Mouse (Mus musculus) hindbrain, postnatal 0 days (tissue): ENCODE measurements at regions not wholly inside any gene's neighbourhood (a gene's known extent, or its start where the extent isn't known, plus 50 kb on each side); places are given as distances from the start of the nearest gene placed in this dataset.

Experiments
- ATAC-seq: fragments of 200-750 bp; cut with Nextera tagmentation; 2 replicates; pipeline ENCODE4 v1.8.0; 2017; ENCODE audit warnings: mild to moderate bottlenecking, moderate TSS enrichment, moderate library complexity
- DNase-seq: peaks from one replicate; pipeline ENCODE4 v3.0.0-alpha.2; 2015; ENCODE audit warnings: low spot score
- H3K27ac ChIP-seq: fragments of 300-500 bp; sonication (generic); 2 replicates; pipeline ENCODE4 v1.5.1; 2014; ENCODE audit warnings: mild to moderate bottlenecking
- H3K27me3 ChIP-seq: fragments of 300-500 bp; sonication (generic); 2 replicates; pipeline ENCODE4 v1.6.1; 2014; ENCODE audit warnings: low read length, mixed read lengths; ENCODE audit not compliant: insufficient read depth
- H3K36me3 ChIP-seq: fragments of 300-500 bp; sonication (generic); 2 replicates; pipeline ENCODE4 v1.6.1; 2014; ENCODE audit warnings: low read length, mixed read lengths; ENCODE audit not compliant: insufficient read depth
- H3K4me1 ChIP-seq: fragments of 300-500 bp; sonication (generic); 2 replicates; pipeline ENCODE4 v1.6.1; 2014; ENCODE audit warnings: antibody characterized with exemption, low read length, mixed read lengths; ENCODE audit not compliant: insufficient read depth
- H3K4me2 ChIP-seq: fragments of 300-500 bp; sonication (generic); 2 replicates; pipeline ENCODE4 v1.6.1; 2014; ENCODE audit warnings: low read depth, mild to moderate bottlenecking, low read length, moderate library complexity, mixed read lengths
- H3K4me3 ChIP-seq: fragments of 300-500 bp; sonication (generic); 2 replicates; pipeline ENCODE4 v1.5.1; 2014; ENCODE audit warnings: low read length
- H3K9ac ChIP-seq: fragments of 300-500 bp; sonication (generic); replicated peaks from 2 replicates; pipeline ENCODE4 v1.6.1; 2014; ENCODE audit warnings: mild to moderate bottlenecking, low read length, moderate library complexity, mixed read lengths
- H3K9me3 ChIP-seq: fragments of 300-500 bp; sonication (generic); 2 replicates; pipeline ENCODE4 v1.6.1; 2016; ENCODE audit warnings: low read length, mixed read lengths
- CTCF ChIP-seq: IDR thresholded peaks from 2 replicates; pipeline ENCODE4 v1.5.1; 2016; ENCODE audit warnings: antibody characterized with exemption, control low read depth, low read depth
- WGBS: fragments of 180-500 bp; shearing (Covaris S2); extraction: QIAGEN DNeasy Blood & Tissue Kit; methylation state at CpG from one replicate; pipeline ENCODE4 v1.1.7; 2014; 5-methylcytosine and 5-hydroxymethylcytosine counted together

- ATAC-seq (no peak), DNase-seq (no peak)
- H3K27ac ChIP-seq: no peak overlapping the region
- WGBS: 95% methylated on average over 8 of the region's 8 CpGs
- H3K27me3 ChIP-seq: no peaks in the 10 kb centered on the region
- no peak overlapping the region for H3K4me3 ChIP-seq
- TF ChIP-seq CTCF: no peak
- H3K36me3 ChIP-seq: no peaks in the 10 kb centered on the region
- H3K4me1 ChIP-seq: no peaks in the 10 kb centered on the region
- no peak overlapping the region for H3K9ac ChIP-seq
- H3K4me2 ChIP-seq: no peak overlapping the region
- no peaks in the 10 kb centered on the region for H3K9me3 ChIP-seq
These were observed 83.9 kb downstream of the Tomm20 start for GRCm38 (mm10) chr8:126861754-126862153.

DNA sequence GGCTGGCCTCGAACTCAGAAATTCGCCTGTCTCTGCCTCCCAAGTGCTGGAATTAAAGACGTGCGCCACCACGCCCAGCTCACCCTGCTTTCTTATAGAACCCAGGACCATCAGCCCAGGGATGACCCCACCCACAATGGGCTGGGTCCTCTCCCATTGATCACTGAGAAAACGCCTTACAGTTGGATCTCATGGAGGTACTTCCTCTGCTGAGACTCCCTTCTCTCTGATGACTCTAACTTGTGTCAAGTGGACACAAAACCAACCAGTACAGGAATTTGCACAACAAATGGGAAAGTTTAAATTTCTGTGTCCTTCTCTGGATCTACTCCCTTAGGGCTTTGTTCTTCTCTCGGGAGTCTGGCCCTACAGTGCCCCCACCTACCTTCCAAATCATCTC, 85.0 kb downstream of the Tomm20 start:
- no peak overlapping the region for H3K4me2 ChIP-seq
- H3K9me3 ChIP-seq: no peaks in the 10 kb centered on the region
- H3K36me3 ChIP-seq: no peaks in the 10 kb centered on the region
- 90% methylated on average over 7 of the region's 7 CpGs for WGBS
- no peaks in the 10 kb centered on the region for H3K27me3 ChIP-seq
- TF ChIP-seq CTCF: no peak
- H3K4me1 ChIP-seq: no peaks in the 10 kb centered on the region
- no peak overlapping the region for H3K9ac ChIP-seq
- ATAC-seq: no peak
- no peak overlapping the region for H3K27ac ChIP-seq
- no peak overlapping the region for H3K4me3 ChIP-seq
- DNase-seq: no peak

DNA sequence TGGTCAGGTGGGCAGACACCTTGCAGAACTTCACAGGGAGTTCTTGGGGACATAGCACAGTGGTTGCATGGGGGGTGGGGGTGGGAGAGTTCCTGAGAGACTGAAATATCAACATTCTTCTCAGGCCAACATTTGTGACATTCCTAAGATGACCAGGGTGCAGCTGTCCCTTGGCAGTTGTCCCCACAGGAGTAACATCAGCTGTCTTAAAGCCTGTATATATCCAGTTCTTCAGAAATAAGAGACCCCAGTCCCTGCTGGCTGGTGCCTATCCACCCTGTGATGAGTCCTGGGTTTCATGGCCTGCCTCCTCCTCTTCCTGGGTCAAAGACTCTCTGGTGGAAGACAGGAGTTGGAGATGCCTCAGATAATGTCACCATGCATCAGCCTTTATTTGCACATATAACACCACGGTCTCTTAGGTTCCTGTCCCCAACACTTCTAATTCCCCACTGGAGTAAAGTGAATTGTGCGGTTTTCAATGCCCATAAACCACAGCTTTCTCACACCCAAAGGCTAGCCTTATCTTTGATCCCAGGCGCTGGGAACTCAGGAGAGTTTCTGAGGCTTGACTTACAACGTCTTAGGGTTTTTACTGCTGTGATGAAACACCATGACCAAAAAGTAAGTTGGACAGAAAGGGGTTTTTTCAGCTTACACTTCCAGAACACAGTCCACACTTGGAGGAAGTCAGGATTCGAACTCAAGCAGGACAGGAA, 85.8 kb downstream of the Tomm20 start:
- no peak for ATAC-seq
- Histone ChIP-seq H3K27ac (no peak overlapping the region), H3K36me3 (no peaks in the 10 kb centered on the region), H3K27me3 (no peaks in the 10 kb centered on the region), H3K9ac (no peak overlapping the region), H3K4me2 (no peak overlapping the region), H3K4me1 (no peaks in the 10 kb centered on the region), H3K4me3 (no peak overlapping the region), H3K9me3 (no peaks in the 10 kb centered on the region)
- DNase-seq: no peak
- 93% methylated on average over 5 of the region's 5 CpGs for whole genome bisulfite sequencing
- no peak for TF ChIP-seq CTCF

DNA sequence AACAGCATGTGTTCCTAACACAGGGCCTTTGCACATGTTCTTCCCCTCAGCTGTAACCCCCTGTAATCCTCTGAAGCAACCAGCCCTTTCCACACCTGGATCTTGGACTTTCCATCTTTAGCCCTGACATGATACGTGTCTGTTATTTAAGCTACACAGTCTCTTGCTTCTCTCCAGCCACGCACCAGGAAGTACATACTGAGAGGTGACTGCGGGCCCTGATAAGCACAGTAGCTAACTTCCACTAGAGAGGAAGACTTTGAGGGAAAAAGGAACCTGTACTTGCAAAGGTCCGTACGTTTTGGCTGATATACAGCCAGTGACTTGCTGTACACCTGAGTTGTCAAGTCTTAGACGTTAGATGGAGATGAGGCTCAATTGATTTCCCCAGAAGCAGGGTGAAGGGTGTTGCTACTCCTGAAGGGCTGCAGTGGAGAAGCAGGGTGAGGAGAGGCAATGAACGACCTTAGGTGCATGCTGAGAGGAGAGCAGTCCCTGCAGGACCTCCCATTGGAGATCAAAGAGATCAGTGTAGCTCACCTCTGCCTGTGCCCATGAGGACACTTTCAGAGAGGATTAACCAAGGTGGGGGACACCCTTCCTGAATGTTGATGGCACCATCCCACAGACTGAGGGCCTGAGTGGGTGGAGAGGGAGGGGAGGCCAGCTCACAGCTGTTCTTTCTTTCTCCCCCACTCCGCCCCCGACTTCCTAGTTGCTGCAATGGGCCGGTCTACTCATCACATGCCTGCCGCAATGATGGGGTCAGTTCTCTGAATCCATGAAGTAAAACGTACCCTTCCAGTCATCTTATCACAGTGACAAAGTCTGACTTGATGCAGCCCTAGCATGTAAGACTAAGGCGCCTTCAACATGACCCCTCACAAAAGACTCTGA, 88.1 kb downstream of the Tomm20 start:
- Histone ChIP-seq H3K4me2 (no peak overlapping the region), H3K4me3 (no peak overlapping the region), H3K9me3 (no peaks in the 10 kb centered on the region), H3K36me3 (no peaks in the 10 kb centered on the region), H3K4me1 (no peaks in the 10 kb centered on the region), H3K27ac (no peak overlapping the region), H3K27me3 (no peaks in the 10 kb centered on the region), H3K9ac (no peak overlapping the region)
- ATAC-seq (no peak), DNase-seq (no peak)
- TF ChIP-seq CTCF: no peak
- 80% methylated on average over 13 of the region's 13 CpGs for WGBS

- Histone ChIP-seq H3K27me3 (no peaks in the 10 kb centered on the region), H3K9ac (no peak overlapping the region), H3K4me3 (no peak overlapping the region), H3K4me1 (no peaks in the 10 kb centered on the region), H3K36me3 (no peaks in the 10 kb centered on the region), H3K4me2 (no peak overlapping the region), H3K9me3 (no peaks in the 10 kb centered on the region), H3K27ac (no peak overlapping the region)
- ATAC-seq (no peak), DNase-seq (no peak)
- TF ChIP-seq CTCF: no peak
- 76% methylated on average over 5 of the region's 5 CpGs for WGBS
These were observed 89.7 kb downstream of the Tomm20 start for GRCm38 (mm10) chr8:126855914-126856313.

- ATAC-seq (no peak), DNase-seq (no peak)
- Histone ChIP-seq H3K27me3 (no peaks in the 10 kb centered on the region), H3K9ac (no peak overlapping the region), H3K36me3 (no peaks in the 10 kb centered on the region), H3K4me3 (no peak overlapping the region), H3K27ac (no peak overlapping the region), H3K4me2 (no peak overlapping the region), H3K4me1 (no peaks in the 10 kb centered on the region), H3K9me3 (no peaks in the 10 kb centered on the region)
- no peak for TF ChIP-seq CTCF
- WGBS: 78% methylated on average over 2 of the region's 2 CpGs
These were observed 90.5 kb downstream of the Tomm20 start for GRCm38 (mm10) chr8:126855056-126855609.
